In genomic region chr8:113581098-113581497, GRCm38 (mm10) we compare ENCODE assay signal across 14 mouse cellular contexts. TPM values are rescaled to one million over a fixed set of nuclear protein-coding genes. Genes with fewer than 3 reads are reported as not detected.
A peak's percentile ranks its signal among the peaks of the same experiment; 100 is the strongest.
DNase-seq lines count a peak whose midpoint lies in the region; ATAC-seq and TF ChIP-seq lines count a peak whose summit lies in the region.
"Had no signal": no experiment of that assay in that cellular context is flagged by ENCODE, and none has a peak within 500 bp of the region (broad histone marks: within the 10 kb centered on the region; RNA-seq: fewer than 3 reads in every experiment).

No protein-coding gene starts in this region.

- H3K4me2 ChIP-seq in neural tube, embryonic 15.5 days, result no peak overlapping the region
- H3K4me2 ChIP-seq in lung, postnatal 0 days (replicated peaks; ENCODE audit: low read depth, low read length), result no peak overlapping the region
- H3K4me2 ChIP-seq in midbrain, embryonic 15.5 days, result no peak overlapping the region
- H3K4me2 ChIP-seq in liver, postnatal 0 days (ENCODE audit: low read depth, low read length), result no peak overlapping the region
- H3K4me2 ChIP-seq: limb, embryonic 12.5 days had no signal

- no peak overlapping the region for H3K9ac ChIP-seq in neural tube, embryonic 15.5 days (replicated peaks)
- H3K9ac ChIP-seq in lung, postnatal 0 days (replicated peaks; ENCODE audit: low read depth), result no peak overlapping the region
- no peak overlapping the region for H3K9ac ChIP-seq in midbrain, embryonic 15.5 days
- H3K9ac ChIP-seq in liver, postnatal 0 days (replicated peaks), result no peak overlapping the region

- TF ChIP-seq CTCF in lung, postnatal 0 days (IDR thresholded peaks at IDR 0.05), result no peak
- TF ChIP-seq CTCF in liver, postnatal 0 days (IDR thresholded peaks at IDR 0.05; ENCODE audit: low read depth), result no peak

- no peaks in the 10 kb centered on the region for H3K27me3 ChIP-seq in neural tube, embryonic 15.5 days (replicated peaks)
- no peaks in the 10 kb centered on the region for H3K27me3 ChIP-seq in lung, postnatal 0 days (replicated peaks; ENCODE audit: insufficient read depth, low read length)
- H3K27me3 ChIP-seq in midbrain, embryonic 15.5 days (replicated peaks), result no peaks in the 10 kb centered on the region
- H3K27me3 ChIP-seq in liver, postnatal 0 days (ENCODE audit: insufficient read depth, low read length), result no peaks in the 10 kb centered on the region

- H3K27ac ChIP-seq in neural tube, embryonic 15.5 days (replicated peaks), result no peak overlapping the region
- no peak overlapping the region for H3K27ac ChIP-seq in lung, postnatal 0 days (ENCODE audit: low read length)
- H3K27ac ChIP-seq in midbrain, embryonic 15.5 days, result no peak overlapping the region
- no peak overlapping the region for H3K27ac ChIP-seq in liver, postnatal 0 days (ENCODE audit: low read depth)
- H3K27ac ChIP-seq: hindbrain, postnatal 0 days; limb, embryonic 12.5 days had no signal

- H3K4me1 ChIP-seq in neural tube, embryonic 15.5 days, result peaks cover 11% of the 10 kb centered on the region
- peaks cover 2% of the 10 kb centered on the region; the same call in 1 of the 2 replicates for H3K4me1 ChIP-seq in lung, postnatal 0 days (ENCODE audit: insufficient read depth, low read depth, low read length)
- 0 out of 2 replicates have a peak, but pooled peaks cover 6% of the 10 kb centered on the region for H3K4me1 ChIP-seq in midbrain, embryonic 15.5 days
- no peaks in the 10 kb centered on the region for H3K4me1 ChIP-seq in liver, postnatal 0 days (ENCODE audit: insufficient read depth)

- no peak for ATAC-seq in neural tube, embryonic 15.5 days (ENCODE audit: low FRiP score)
- peak; percentile 77 for ATAC-seq in lung, postnatal 0 days
- ATAC-seq in midbrain, embryonic 15.5 days (replicated peaks), result no peak
- no peak for ATAC-seq in liver, postnatal 0 days
- ATAC-seq: hindbrain, postnatal 0 days had no signal

- H3K36me3 ChIP-seq in neural tube, embryonic 15.5 days, result no peaks in the 10 kb centered on the region
- H3K36me3 ChIP-seq in lung, postnatal 0 days (ENCODE audit: insufficient read depth, low read length), result no peaks in the 10 kb centered on the region
- no peaks in the 10 kb centered on the region for H3K36me3 ChIP-seq in midbrain, embryonic 15.5 days (replicated peaks)
- H3K36me3 ChIP-seq in liver, postnatal 0 days (replicated peaks; ENCODE audit: insufficient read depth, low read length), result no peaks in the 10 kb centered on the region
- H3K36me3 ChIP-seq: limb, embryonic 12.5 days had no signal

- no peaks in the 10 kb centered on the region for H3K9me3 ChIP-seq in neural tube, embryonic 15.5 days (replicated peaks)
- no peaks in the 10 kb centered on the region for H3K9me3 ChIP-seq in lung, postnatal 0 days (ENCODE audit: low read length)
- H3K9me3 ChIP-seq in midbrain, embryonic 15.5 days, result no peaks in the 10 kb centered on the region
- no peaks in the 10 kb centered on the region for H3K9me3 ChIP-seq in liver, postnatal 0 days (ENCODE audit: low read length)
- H3K9me3 ChIP-seq: limb, embryonic 12.5 days had no signal

- H3K4me3 ChIP-seq in neural tube, embryonic 15.5 days (replicated peaks), result no peak overlapping the region
- H3K4me3 ChIP-seq in lung, postnatal 0 days (ENCODE audit: low read depth, low read length), result no peak overlapping the region
- no peak overlapping the region for H3K4me3 ChIP-seq in midbrain, embryonic 15.5 days
- no peak overlapping the region for H3K4me3 ChIP-seq in liver, postnatal 0 days (ENCODE audit: low read depth, low read length)
- H3K4me3 ChIP-seq: erythroblast, embryonic 14.5 days; limb, embryonic 12.5 days had no signal

- DNase-seq in heart, adult 11 months, result peak; percentile 72
- DNase-seq in heart, adult 18-20 months, result no peak
- peak; percentile 16 for DNase-seq in neural tube, embryonic 10.5 days (ENCODE audit: extremely low spot score, low spot score)
- peak; percentile 56 for DNase-seq in lung, postnatal 0 days (ENCODE audit: low spot score)
- no peak for DNase-seq in adrenal gland, adult 18-20 months (ENCODE audit: low spot score in 2 of 2)
- no peak for DNase-seq in liver, postnatal 0 days
- DNase-seq: B cell, adult 2 months; spleen, adult 18-20 months; thymus, adult 2 months had no signal

- 52% methylated on average over 10 of the region's 10 CpGs for WGBS in neural tube, embryonic 15.5 days
- 15% methylated on average over 10 of the region's 10 CpGs for WGBS in lung, postnatal 0 days
- WGBS in midbrain, embryonic 15.5 days, result 73% methylated on average over 10 of the region's 10 CpGs
- 17% methylated on average over 10 of the region's 10 CpGs for WGBS in liver, postnatal 0 days (ENCODE audit: insufficient replicate concordance)

- TF ChIP-seq EP300 in lung, postnatal 0 days (IDR thresholded peaks at IDR 0.05), result no peak; the same call in 1 of the 2 replicates
- no peak for TF ChIP-seq EP300 in liver, postnatal 0 days (IDR thresholded peaks at IDR 0.05; ENCODE audit: low read depth)

RNA-seq across cellular contexts. Expression of gene Mon1b, which starts 54.3 kb away (rescaled TPM):
- 1 to 10 TPM; 6.0 to 6.7 TPM for total RNA-seq in heart, adult 18-20 months (2021)
- polyA plus RNA-seq in neural tube, embryonic 15.5 days (2015; fragmentation: Nextera tagmentation; extraction: Ambion mirVana), result 8.7 and 9.9 TPM in 2 replicates
- 4.1 and 4.7 TPM in 2 replicates for polyA plus RNA-seq in lung, postnatal 0 days (2015; fragmentation: Nextera tagmentation; extraction: Ambion mirVana)
- polyA plus RNA-seq in midbrain, embryonic 15.5 days (2015; fragmentation: Nextera tagmentation; extraction: Ambion mirVana), result 12.6 and 13.2 TPM in 2 replicates
- total RNA-seq in adrenal gland, adult 18-20 months (2021), result 10 to 100 TPM; 15.7 to 19.3 TPM
- polyA plus RNA-seq in liver, postnatal 0 days (2015; fragmentation: Nextera tagmentation; extraction: Ambion mirVana), result 1.4 and 1.6 TPM in 2 replicates

Comparison
In these comparisons a context has a peak if more than half of its experiments do, and no peak if none do; other contexts are left out.
1. DNase-seq: peak in heart, adult 11 months (single experiment), neural tube, embryonic 10.5 days (single experiment) and lung, postnatal 0 days (single experiment); none in heart, adult 18-20 months (0 of 2), adrenal gland, adult 18-20 months (0 of 2) and liver, postnatal 0 days (single experiment).